Mouse (Mus musculus): ENCODE data around the gene Lama1. TPM values are rescaled to one million over a fixed set of nuclear protein-coding genes. Genes with fewer than 3 reads are reported as not detected.

Gene Lama1
- total and polyA plus RNA-seq, 2 experiments from 2014 or later: 0.03 to 0.11 TPM

GRCm38 (mm10) chr17:67813666-67814065 is 116.6 kb downstream of the Lama1 start:
- TF ChIP-seq EP300 (IDR thresholded peaks at IDR 0.05; ENCODE audit: low read depth): no peak
- TF ChIP-seq CTCF (IDR thresholded peaks at IDR 0.05; ENCODE audit: low read depth): no peak
- 87% methylated on average over 6 of the region's 6 CpGs for WGBS
- no peak for DNase-seq (ENCODE audit: low spot score)
- no peak for ATAC-seq (ENCODE audit: insufficient read depth, low read depth)
- H3K27ac ChIP-seq (ENCODE audit: low read depth): no peak overlapping the region
- H3K4me1 ChIP-seq (ENCODE audit: control insufficient read depth, insufficient read depth): no peaks in the 10 kb centered on the region
- no peak overlapping the region for H3K4me2 ChIP-seq (ENCODE audit: low read depth, low read length)
- no peaks in the 10 kb centered on the region for H3K36me3 ChIP-seq (replicated peaks; ENCODE audit: control insufficient read depth, insufficient read depth, low read length)
- H3K9ac ChIP-seq (replicated peaks; ENCODE audit: low read depth, low read length): no peak overlapping the region
- no peaks in the 10 kb centered on the region for H3K9me3 ChIP-seq (replicated peaks; ENCODE audit: control insufficient read depth, low read length)
- no peaks in the 10 kb centered on the region for H3K27me3 ChIP-seq (ENCODE audit: control insufficient read depth, insufficient read depth, low read length)
- H3K4me3 ChIP-seq (ENCODE audit: low read depth, low read length): no peak overlapping the region

GRCm38 (mm10) chr17:67815720-67816119 is 118.7 kb downstream of the Lama1 start:
- Histone ChIP-seq H3K9me3 (replicated peaks; ENCODE audit: control insufficient read depth, low read length) (no peaks in the 10 kb centered on the region), H3K4me2 (ENCODE audit: low read depth, low read length) (no peak overlapping the region), H3K9ac (replicated peaks; ENCODE audit: low read depth, low read length) (no peak overlapping the region), H3K36me3 (replicated peaks; ENCODE audit: control insufficient read depth, insufficient read depth, low read length) (no peaks in the 10 kb centered on the region), H3K4me1 (ENCODE audit: control insufficient read depth, insufficient read depth) (no peaks in the 10 kb centered on the region), H3K27ac (ENCODE audit: low read depth) (no peak overlapping the region), H3K27me3 (ENCODE audit: control insufficient read depth, insufficient read depth, low read length) (no peaks in the 10 kb centered on the region), H3K4me3 (ENCODE audit: low read depth, low read length) (no peak overlapping the region)
- ATAC-seq (ENCODE audit: insufficient read depth, low read depth) (no peak), DNase-seq (ENCODE audit: low spot score) (no peak)
- 90% methylated on average over 11 of the region's 11 CpGs for WGBS
- no peak for TF ChIP-seq EP300 (IDR thresholded peaks at IDR 0.05; ENCODE audit: low read depth)
- no peak for TF ChIP-seq CTCF (IDR thresholded peaks at IDR 0.05; ENCODE audit: low read depth)

GRCm38 (mm10) chr17:67816916-67817315 is 119.9 kb downstream of the Lama1 start:
- no peak overlapping the region for H3K4me3 ChIP-seq (ENCODE audit: low read depth, low read length)
- H3K27me3 ChIP-seq (ENCODE audit: control insufficient read depth, insufficient read depth, low read length): no peaks in the 10 kb centered on the region
- 87% methylated on average over 10 of the region's 10 CpGs for WGBS
- no peak overlapping the region for H3K9ac ChIP-seq (replicated peaks; ENCODE audit: low read depth, low read length)
- H3K27ac ChIP-seq (ENCODE audit: low read depth): no peak overlapping the region
- no peaks in the 10 kb centered on the region for H3K9me3 ChIP-seq (replicated peaks; ENCODE audit: control insufficient read depth, low read length)
- no peaks in the 10 kb centered on the region for H3K36me3 ChIP-seq (replicated peaks; ENCODE audit: control insufficient read depth, insufficient read depth, low read length)
- no peak for ATAC-seq (ENCODE audit: insufficient read depth, low read depth)
- no peak overlapping the region for H3K4me2 ChIP-seq (ENCODE audit: low read depth, low read length)
- TF ChIP-seq EP300 (IDR thresholded peaks at IDR 0.05; ENCODE audit: low read depth): no peak
- TF ChIP-seq CTCF (IDR thresholded peaks at IDR 0.05; ENCODE audit: low read depth): no peak
- no peak for DNase-seq (ENCODE audit: low spot score)
- no peaks in the 10 kb centered on the region for H3K4me1 ChIP-seq (ENCODE audit: control insufficient read depth, insufficient read depth)

- TF ChIP-seq CTCF (IDR thresholded peaks at IDR 0.05; ENCODE audit: low read depth) (no peak), EP300 (IDR thresholded peaks at IDR 0.05; ENCODE audit: low read depth) (no peak)
- Histone ChIP-seq H3K4me3 (ENCODE audit: low read depth, low read length) (no peak overlapping the region), H3K4me2 (ENCODE audit: low read depth, low read length) (no peak overlapping the region), H3K27ac (ENCODE audit: low read depth) (no peak overlapping the region), H3K4me1 (ENCODE audit: control insufficient read depth, insufficient read depth) (no peaks in the 10 kb centered on the region), H3K9ac (replicated peaks; ENCODE audit: low read depth, low read length) (no peak overlapping the region), H3K9me3 (replicated peaks; ENCODE audit: control insufficient read depth, low read length) (0 out of 2 replicates have a peak, but pooled peaks cover 7% of the 10 kb centered on the region), H3K27me3 (ENCODE audit: control insufficient read depth, insufficient read depth, low read length) (no peaks in the 10 kb centered on the region), H3K36me3 (replicated peaks; ENCODE audit: control insufficient read depth, insufficient read depth, low read length) (no peaks in the 10 kb centered on the region)
- DNase-seq (ENCODE audit: low spot score) (no peak), ATAC-seq (ENCODE audit: insufficient read depth, low read depth) (no peak)
- 77% methylated on average over 3 of the region's 3 CpGs for WGBS
Observed at GRCm38 (mm10) chr17:67827431-67827830, 130.4 kb downstream of the Lama1 start.

- DNase-seq (ENCODE audit: low spot score) (no peak), ATAC-seq (ENCODE audit: insufficient read depth, low read depth) (no peak)
- Histone ChIP-seq H3K9ac (replicated peaks; ENCODE audit: low read depth, low read length) (no peak overlapping the region), H3K27ac (ENCODE audit: low read depth) (no peak overlapping the region), H3K36me3 (replicated peaks; ENCODE audit: control insufficient read depth, insufficient read depth, low read length) (no peaks in the 10 kb centered on the region), H3K4me2 (ENCODE audit: low read depth, low read length) (no peak overlapping the region), H3K4me1 (ENCODE audit: control insufficient read depth, insufficient read depth) (no peaks in the 10 kb centered on the region), H3K9me3 (replicated peaks; ENCODE audit: control insufficient read depth, low read length) (no peaks in the 10 kb centered on the region), H3K4me3 (ENCODE audit: low read depth, low read length) (no peak overlapping the region), H3K27me3 (ENCODE audit: control insufficient read depth, insufficient read depth, low read length) (no peaks in the 10 kb centered on the region)
- no peak for TF ChIP-seq EP300 (IDR thresholded peaks at IDR 0.05; ENCODE audit: low read depth)
- no peak for TF ChIP-seq CTCF (IDR thresholded peaks at IDR 0.05; ENCODE audit: low read depth)
- WGBS: 92% methylated on average over 20 of the region's 20 CpGs
Observed at GRCm38 (mm10) chr17:67836146-67836895, 139.3 kb downstream of the Lama1 start.
